Comparison of ENCODE assay signal across 13 mouse cellular contexts in genomic region chr6:134540161-134540560, GRCm38 (mm10).
"Had no signal": no experiment of that assay in that cellular context is flagged by ENCODE, and none has a peak within 500 bp of the region (broad histone marks: within the 10 kb centered on the region; RNA-seq: fewer than 3 reads in every experiment).

No protein-coding gene starts in this region.

- H3K27me3 ChIP-seq: limb, embryonic 13.5 days; liver, embryonic 13.5 days; midbrain, embryonic 15.5 days; neural tube, embryonic 12.5 days had no signal

- H3K9me3 ChIP-seq: limb, embryonic 13.5 days; liver, embryonic 13.5 days; midbrain, embryonic 15.5 days; neural tube, embryonic 12.5 days had no signal

- H3K36me3 ChIP-seq: midbrain, embryonic 15.5 days had no signal

- DNase-seq: kidney, adult 8-10 months; kidney, postnatal 36 days; left cerebral cortex, postnatal 4 days; liver, embryonic 13.5 days; lung, adult 18-20 months; right cerebral cortex, postnatal 14 days; thymus, postnatal 36 days had no signal

- ATAC-seq: intestine, postnatal 0 days; midbrain, embryonic 15.5 days had no signal

- H3K4me1 ChIP-seq: neural tube, embryonic 12.5 days had no signal

- H3K4me3 ChIP-seq: layer of hippocampus, adult 2 months; limb, embryonic 13.5 days; liver, embryonic 13.5 days; midbrain, embryonic 15.5 days; neural tube, embryonic 12.5 days had no signal

- H3K27ac ChIP-seq: layer of hippocampus, adult 2 months; limb, embryonic 13.5 days; midbrain, embryonic 15.5 days; neural tube, embryonic 12.5 days had no signal

- H3K9ac ChIP-seq: limb, embryonic 13.5 days; liver, embryonic 13.5 days; midbrain, embryonic 15.5 days; neural tube, embryonic 12.5 days had no signal

- H3K4me2 ChIP-seq: limb, embryonic 13.5 days; midbrain, embryonic 11.5 days; midbrain, embryonic 15.5 days; neural tube, embryonic 12.5 days had no signal
